Mouse (Mus musculus) hindbrain, embryonic 10.5 days (tissue): ENCODE measurements around the gene Ola1. TPM values are rescaled to one million over a fixed set of nuclear protein-coding genes. Genes with fewer than 3 reads are reported as not detected.

Experiments
- DNase-seq: peaks from one replicate; pipeline ENCODE4 v3.0.0-alpha.2; 2017; ENCODE audit warnings: low spot score
- H3K27ac ChIP-seq: fragments of 300-500 bp; sonication (generic); 2 replicates; pipeline ENCODE4 v1.5.1; 2016; ENCODE audit warnings: mild to moderate bottlenecking, moderate library complexity
- H3K27me3 ChIP-seq: fragments of 300-500 bp; sonication (generic); 2 replicates; pipeline ENCODE4 v1.6.1; 2016; ENCODE audit warnings: mild to moderate bottlenecking; ENCODE audit not compliant: poor library complexity, insufficient read depth, severe bottlenecking
- H3K36me3 ChIP-seq: fragments of 300-500 bp; sonication (generic); 2 replicates; pipeline ENCODE4 v1.6.1; 2016; ENCODE audit warnings: mild to moderate bottlenecking, moderate library complexity
- H3K4me1 ChIP-seq: fragments of 300-500 bp; sonication (generic); replicated peaks from 2 replicates; pipeline ENCODE4 v1.6.1; 2016; ENCODE audit warnings: mild to moderate bottlenecking
- H3K4me3 ChIP-seq: fragments of 300-500 bp; sonication (generic); 2 replicates; pipeline ENCODE4 v1.5.1; 2016; ENCODE audit warnings: mild to moderate bottlenecking, moderate library complexity
- H3K9me3 ChIP-seq: fragments of 300-500 bp; sonication (generic); 2 replicates; pipeline ENCODE4 v1.6.1; 2016; ENCODE audit warnings: mild to moderate bottlenecking, moderate library complexity
- WGBS: fragments of 180-500 bp; shearing (Covaris S2); methylation state at CpG from one replicate; pipeline ENCODE4 v1.1.7; 2016; 5-methylcytosine and 5-hydroxymethylcytosine counted together
- polyA plus RNA-seq: library from polyadenylated mRNA; unstranded; fragments of >200 nt; fragmentation: Nextera tagmentation; extraction: Ambion mirVana; gene quantifications from 2 replicates; pipeline ENCODE4 v1.2.1, GENCODE M21; 2016

Gene Ola1
- polyA plus RNA-seq = 76.8 and 105 TPM in 2 replicates

DNA sequence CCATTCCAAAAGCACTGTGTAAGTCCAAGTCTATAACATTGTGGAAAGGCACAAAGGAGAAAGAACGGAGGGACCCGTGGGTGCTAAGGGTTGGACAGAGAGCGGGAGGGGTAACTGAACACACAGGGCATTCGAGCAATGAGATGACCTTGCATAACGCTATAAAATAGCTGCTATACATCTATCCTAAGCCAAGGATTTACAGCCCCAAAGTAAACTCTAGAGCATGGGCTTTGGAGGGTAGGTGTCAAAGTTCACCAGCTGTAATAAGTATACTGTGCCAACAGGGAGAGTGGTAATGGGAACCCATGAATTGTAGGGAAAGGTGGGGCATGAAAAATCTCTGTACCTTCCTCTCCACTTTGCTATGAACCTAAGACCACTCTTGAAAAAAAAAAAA, at the start of gene Ola1:
TSS of gene Ola1 (minus strand) at position 12 of the 400 bp plus-strand sequence.
- Histone ChIP-seq H3K27ac (no peak within 1 kb of the TSS), H3K4me3 (no peak within 1 kb of the TSS), H3K36me3 (no peaks in the 10 kb centered on the region), H3K9me3 (no peaks in the 10 kb centered on the region), H3K4me1 (peaks cover 10% of the 10 kb centered on the region), H3K27me3 (no peaks in the 10 kb centered on the region)
- WGBS = 89% methylated on average over 5 of the region's 5 CpGs
- no peak for DNase-seq

- peaks cover 99% of the 10 kb centered on the region for H3K27me3 ChIP-seq
- 1% methylated on average over 12 of the region's 12 CpGs for WGBS
- H3K27ac ChIP-seq = no peak overlapping the region
- H3K9me3 ChIP-seq = no peaks in the 10 kb centered on the region
- peaks cover 1% of the 10 kb centered on the region; the same call in 1 of the 2 replicates for H3K36me3 ChIP-seq
- DNase-seq = peak; percentile 46
- peaks cover 82% of the 10 kb centered on the region for H3K4me1 ChIP-seq
- H3K4me3 ChIP-seq = peak overlapping the region; percentile 22
These were observed 49.6 kb upstream of the Ola1 start for GRCm38 (mm10) chr2:73268281-73268680.

DNA sequence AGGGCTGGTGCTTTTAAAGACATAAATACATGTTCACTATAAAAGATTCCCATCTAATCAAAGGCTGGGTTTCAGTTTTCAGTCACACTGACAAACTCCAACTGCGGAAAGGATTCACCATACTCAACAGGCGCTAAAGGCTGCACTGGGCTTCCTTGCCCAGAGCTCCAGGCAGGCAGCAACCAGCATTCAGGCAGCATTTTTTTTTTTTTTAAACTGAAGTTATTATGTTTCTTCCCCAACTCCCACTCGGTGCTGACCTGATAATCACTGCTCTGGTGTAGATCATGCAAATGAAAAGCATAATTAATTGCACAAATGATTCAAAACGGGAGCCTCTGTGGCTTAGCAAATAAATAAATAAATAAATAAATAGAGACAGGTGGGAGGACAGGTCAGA, 49.1 kb upstream of the Ola1 start:
- Histone ChIP-seq H3K36me3 (no peaks in the 10 kb centered on the region), H3K27me3 (peaks cover 99% of the 10 kb centered on the region), H3K27ac (no peak overlapping the region), H3K4me3 (peak overlapping the region; percentile 22), H3K4me1 (peaks cover 82% of the 10 kb centered on the region), H3K9me3 (no peaks in the 10 kb centered on the region)
- WGBS = 3% methylated on average over 4 of the region's 4 CpGs
- DNase-seq = no peak

DNA sequence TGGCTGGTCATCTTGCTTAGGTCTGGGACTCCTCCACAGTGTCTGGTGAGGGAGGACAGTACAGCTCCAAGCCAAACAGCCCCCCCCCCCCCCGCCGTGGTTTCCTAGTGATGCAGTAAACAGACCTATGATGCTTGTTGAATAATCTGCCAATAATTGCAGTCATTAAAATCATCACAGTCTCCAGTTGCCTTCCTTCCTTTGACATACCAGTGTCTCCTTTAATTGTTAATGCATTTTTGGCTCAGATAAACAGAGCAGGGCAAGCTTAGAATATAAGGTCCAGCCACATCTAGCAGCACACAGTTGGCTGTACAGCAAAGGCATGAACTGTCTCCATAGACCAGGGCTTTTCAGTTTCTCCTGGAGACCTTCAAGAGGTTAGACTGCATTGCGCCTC, 48.5 kb upstream of the Ola1 start:
- no peak for DNase-seq

DNA sequence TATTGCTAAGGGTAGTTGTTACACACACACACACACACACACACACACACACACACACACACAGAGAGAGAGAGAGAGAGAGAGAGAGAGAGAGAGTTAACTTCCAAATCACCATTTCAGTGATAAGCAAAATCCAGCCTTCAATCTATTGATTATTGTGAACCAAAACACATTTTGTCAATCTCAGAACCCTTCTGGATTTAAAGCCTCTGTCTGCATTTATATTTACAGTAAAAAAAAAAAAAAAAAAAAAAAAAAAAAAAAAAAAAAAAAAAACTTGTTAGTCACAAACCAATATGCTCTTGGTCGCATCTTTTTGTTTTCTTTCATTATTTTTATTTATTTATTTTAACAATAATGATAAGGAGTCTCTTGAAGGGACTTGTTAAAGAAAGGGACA, 47.9 kb upstream of the Ola1 start:
- H3K27ac ChIP-seq = no peak overlapping the region
- peaks cover 74% of the 10 kb centered on the region for H3K4me1 ChIP-seq
- 55% methylated on average over 1 of the region's 1 CpGs for WGBS
- no peaks in the 10 kb centered on the region for H3K9me3 ChIP-seq
- H3K27me3 ChIP-seq = peaks cover 99% of the 10 kb centered on the region
- H3K36me3 ChIP-seq = no peaks in the 10 kb centered on the region
- no peak for DNase-seq
- no peak overlapping the region for H3K4me3 ChIP-seq

More for the DNA sequence above, 48.5 kb upstream of the Ola1 start:
- H3K9me3 ChIP-seq = no peaks in the 10 kb centered on the region
- no peak overlapping the region for H3K4me3 ChIP-seq
- no peak overlapping the region for H3K27ac ChIP-seq
- H3K27me3 ChIP-seq = peaks cover 99% of the 10 kb centered on the region
- H3K36me3 ChIP-seq = no peaks in the 10 kb centered on the region
- peaks cover 78% of the 10 kb centered on the region for H3K4me1 ChIP-seq
- WGBS = 17% methylated on average over 3 of the region's 3 CpGs

- DNase-seq = peak; percentile 29
- 8% methylated on average over 5 of the region's 5 CpGs for WGBS
- H3K4me1 ChIP-seq = peaks cover 68% of the 10 kb centered on the region
These were observed 47.3 kb upstream of the Ola1 start for GRCm38 (mm10) chr2:73266011-73266410.

GRCm38 (mm10) chr2:73264611-73265195, 46.0 kb upstream of the Ola1 start:
- peak; percentile 27 for DNase-seq
- H3K4me3 ChIP-seq = peak overlapping the region; percentile 55
- H3K9me3 ChIP-seq = peaks cover 3% of the 10 kb centered on the region; the same call in 1 of the 2 replicates
- H3K27me3 ChIP-seq = peaks cover 81% of the 10 kb centered on the region
- H3K27ac ChIP-seq = no peak overlapping the region
- peaks cover 55% of the 10 kb centered on the region for H3K4me1 ChIP-seq
- H3K36me3 ChIP-seq = no peaks in the 10 kb centered on the region
- 4% methylated on average over 11 of the region's 11 CpGs for WGBS

More at GRCm38 (mm10) chr2:73266011-73266410, 47.3 kb upstream of the Ola1 start:
- Histone ChIP-seq H3K27ac (no peak overlapping the region), H3K36me3 (no peaks in the 10 kb centered on the region), H3K9me3 (peaks cover 2% of the 10 kb centered on the region; the same call in 1 of the 2 replicates), H3K27me3 (peaks cover 94% of the 10 kb centered on the region), H3K4me3 (no peak overlapping the region)

DNA sequence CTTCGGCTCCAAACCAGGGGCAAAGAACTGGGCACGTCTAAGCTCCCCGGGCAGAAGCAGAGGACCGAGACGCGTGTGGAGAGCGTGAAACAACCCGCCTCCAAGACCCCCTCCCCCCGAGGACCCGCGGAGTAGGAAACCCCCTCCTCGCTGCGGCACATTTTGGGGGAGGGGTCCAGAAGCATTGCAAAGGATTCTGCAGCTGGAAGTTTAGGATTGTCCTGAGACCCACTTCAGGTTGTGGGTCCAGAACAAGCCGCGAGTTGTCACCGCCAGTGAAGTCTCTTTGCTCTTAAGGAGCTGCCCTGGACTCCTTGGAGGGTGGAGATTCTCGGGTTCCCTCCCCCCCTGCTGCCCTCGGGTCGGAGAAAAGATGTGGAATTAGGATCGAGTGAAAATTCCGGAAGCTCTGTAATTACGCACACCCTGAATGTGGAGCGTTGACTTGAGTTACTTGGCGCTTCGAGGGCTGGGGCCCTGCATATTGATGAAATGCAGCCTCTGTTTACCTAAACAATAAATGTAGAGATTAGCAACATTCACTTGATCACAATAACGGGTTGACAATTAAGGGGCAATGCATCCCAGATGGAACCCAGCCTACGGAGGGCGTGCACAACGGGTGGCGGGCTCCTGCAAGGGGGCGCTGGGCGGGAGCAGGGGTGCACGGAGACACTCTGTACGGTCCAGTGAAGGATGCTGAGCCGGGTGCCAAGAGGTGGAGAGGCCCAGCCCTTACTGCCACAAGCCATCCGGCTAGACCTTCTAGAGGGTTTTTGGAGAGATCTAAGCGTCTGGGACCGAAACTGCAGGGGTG, 45.3 kb upstream of the Ola1 start:
- 1% methylated on average over 38 of the region's 38 CpGs for WGBS
- Histone ChIP-seq H3K27me3 (peaks cover 74% of the 10 kb centered on the region), H3K27ac (peak overlapping the region; percentile 50; the same call in 1 of the 2 replicates), H3K36me3 (no peaks in the 10 kb centered on the region), H3K9me3 (peaks cover 3% of the 10 kb centered on the region; the same call in 1 of the 2 replicates), H3K4me3 (peak overlapping the region; percentile 55), H3K4me1 (peaks cover 48% of the 10 kb centered on the region)
- peak; percentile 65 for DNase-seq

GRCm38 (mm10) chr2:73263172-73263765, 44.5 kb upstream of the Ola1 start:
- H3K27me3 ChIP-seq = peaks cover 67% of the 10 kb centered on the region
- H3K27ac ChIP-seq = peak overlapping the region; percentile 50; the same call in 1 of the 2 replicates
- 3% methylated on average over 16 of the region's 16 CpGs for WGBS
- peak overlapping the region; percentile 55 for H3K4me3 ChIP-seq
- peak; percentile 42 for DNase-seq
- no peaks in the 10 kb centered on the region for H3K36me3 ChIP-seq
- peaks cover 3% of the 10 kb centered on the region; the same call in 1 of the 2 replicates for H3K9me3 ChIP-seq
- peaks cover 42% of the 10 kb centered on the region for H3K4me1 ChIP-seq

DNA sequence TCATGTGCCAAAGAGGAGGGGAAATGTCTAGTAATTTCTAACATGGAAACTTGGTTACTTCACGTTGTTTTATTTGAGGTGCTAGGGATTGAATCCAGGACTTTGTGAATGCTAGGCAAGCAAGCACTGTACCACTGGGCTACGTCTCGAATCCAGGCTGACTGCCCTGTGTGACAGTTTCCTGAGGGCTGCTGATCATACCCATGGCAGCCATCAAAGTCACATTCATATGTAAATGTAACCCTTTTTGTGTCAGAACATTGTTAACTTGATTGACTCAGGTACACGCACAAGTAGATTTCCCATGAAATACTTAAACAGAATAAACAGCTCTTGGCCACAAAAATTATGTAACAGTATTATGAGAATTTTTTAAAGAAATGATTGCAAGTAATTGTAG, 30.0 kb upstream of the Ola1 start:
- H3K9me3 ChIP-seq = no peaks in the 10 kb centered on the region
- no peak for DNase-seq
- H3K27me3 ChIP-seq = no peaks in the 10 kb centered on the region
- no peak overlapping the region for H3K27ac ChIP-seq
- H3K4me1 ChIP-seq = no peaks in the 10 kb centered on the region
- 58% methylated on average over 4 of the region's 4 CpGs for WGBS
- no peaks in the 10 kb centered on the region for H3K36me3 ChIP-seq
- H3K4me3 ChIP-seq = no peak overlapping the region

DNA sequence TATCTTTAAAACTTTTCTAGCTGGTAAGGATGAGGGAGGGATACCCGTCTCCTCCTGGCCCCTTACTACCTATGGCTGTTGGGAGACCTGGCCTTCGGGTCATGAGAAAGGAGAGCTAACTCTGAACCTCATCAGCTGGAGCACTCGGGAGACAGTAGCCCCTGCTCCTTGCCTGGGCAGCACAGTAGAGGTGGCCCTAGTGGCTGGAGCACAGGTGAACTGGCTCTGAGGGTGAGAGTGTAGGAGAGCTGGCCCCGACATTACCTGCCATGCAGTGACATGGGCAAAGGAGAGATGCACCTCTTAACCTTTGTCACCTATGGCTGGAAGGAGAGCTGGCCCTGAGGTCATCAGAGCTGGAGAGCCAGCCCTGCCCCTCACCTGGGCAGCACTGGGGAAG, 22.6 kb upstream of the Ola1 start:
- Histone ChIP-seq H3K4me3 (no peak overlapping the region), H3K36me3 (no peaks in the 10 kb centered on the region), H3K4me1 (no peaks in the 10 kb centered on the region), H3K27ac (no peak overlapping the region), H3K9me3 (no peaks in the 10 kb centered on the region), H3K27me3 (no peaks in the 10 kb centered on the region)
- no peak for DNase-seq
- WGBS = 87% methylated on average over 4 of the region's 4 CpGs

- no peak for DNase-seq
- no peaks in the 10 kb centered on the region for H3K9me3 ChIP-seq
- WGBS = 71% methylated on average over 3 of the region's 3 CpGs
- H3K27me3 ChIP-seq = no peaks in the 10 kb centered on the region
- H3K27ac ChIP-seq = no peak overlapping the region
- H3K4me1 ChIP-seq = no peaks in the 10 kb centered on the region
- H3K36me3 ChIP-seq = no peaks in the 10 kb centered on the region
- no peak overlapping the region for H3K4me3 ChIP-seq
These were observed 12.4 kb upstream of the Ola1 start for GRCm38 (mm10) chr2:73231081-73231480.
